ENCODE assay signal across 10 mouse cellular contexts in the genomic region with DNA sequence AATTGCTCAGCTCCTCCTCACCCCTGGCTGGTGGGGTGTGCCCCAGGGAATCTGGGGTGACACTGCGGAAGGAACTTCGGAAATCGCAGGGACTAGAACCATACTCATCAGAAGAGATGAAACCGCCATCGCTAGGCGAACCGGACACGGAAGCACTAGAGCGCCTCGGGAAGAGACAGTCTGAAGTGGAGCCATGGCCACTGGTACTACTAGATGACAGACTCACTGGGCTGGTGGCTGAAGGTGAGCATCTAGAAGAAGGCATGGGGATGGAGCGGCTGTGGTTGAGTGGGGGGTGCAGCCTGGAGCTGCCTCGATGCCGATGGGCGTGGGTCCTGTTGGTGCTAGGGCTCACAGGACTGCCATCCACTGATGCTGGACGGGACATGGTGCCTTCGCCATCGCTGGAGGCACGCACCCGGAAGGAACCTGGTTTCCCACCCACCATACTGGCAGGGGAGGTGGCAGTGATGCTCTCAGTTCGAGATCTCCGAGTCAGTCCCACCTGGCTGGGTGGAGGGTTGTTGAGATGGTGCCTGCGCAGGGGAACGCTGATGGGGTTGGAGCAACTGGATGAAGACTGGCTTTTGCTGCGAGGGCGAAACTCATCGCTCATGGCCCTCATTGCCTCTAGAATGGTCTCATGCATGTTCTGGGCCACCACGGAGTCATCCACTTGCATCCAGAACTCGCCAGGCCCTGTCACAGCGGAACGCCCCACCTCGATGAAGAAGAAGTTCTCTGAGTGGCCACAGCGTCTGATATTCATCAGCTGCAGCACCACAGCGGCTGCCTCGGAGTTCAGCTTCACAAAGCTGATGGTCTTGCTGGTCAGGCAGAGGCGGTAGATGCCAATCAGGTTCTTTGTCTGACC. TPM values are rescaled to one million over a fixed set of nuclear protein-coding genes. Genes with fewer than 3 reads are reported as not detected.
DNase-seq lines count a peak whose midpoint lies in the region; ATAC-seq and TF ChIP-seq lines count a peak whose summit lies in the region.
"Had no signal": no experiment of that assay in that cellular context is flagged by ENCODE, and none has a peak within 500 bp of the region (broad histone marks: within the 10 kb centered on the region; RNA-seq: fewer than 3 reads in every experiment).

No protein-coding gene starts in this region.

- peaks cover 84% of the 10 kb centered on the region for H3K27me3 ChIP-seq in megakaryocyte, embryonic 14.5 days (replicated peaks)
- H3K27me3 ChIP-seq in hindbrain, postnatal 0 days (ENCODE audit: insufficient read depth, low read length), result no peaks in the 10 kb centered on the region
- no peaks in the 10 kb centered on the region for H3K27me3 ChIP-seq in stomach, postnatal 0 days (ENCODE audit: control insufficient read depth, insufficient read depth, low read length)

- H3K4me3 ChIP-seq in megakaryocyte, embryonic 14.5 days (replicated peaks), result peak overlapping the region; percentile 56
- H3K4me3 ChIP-seq in gastrocnemius, adult 2 months, result peak overlapping the region; percentile 82
- peak overlapping the region; percentile 84 for H3K4me3 ChIP-seq in hindbrain, postnatal 0 days (ENCODE audit: low read length)
- H3K4me3 ChIP-seq in stomach, postnatal 0 days (ENCODE audit: low read depth, low read length), result peak overlapping the region; percentile 67

- WGBS in hindbrain, postnatal 0 days, result 64% methylated on average over 35 of the region's 35 CpGs
- 56% methylated on average over 35 of the region's 35 CpGs for WGBS in stomach, postnatal 0 days

- peaks cover 20% of the 10 kb centered on the region; the same call in 1 of the 2 replicates for H3K9me3 ChIP-seq in megakaryocyte, embryonic 14.5 days
- no peaks in the 10 kb centered on the region for H3K9me3 ChIP-seq in hindbrain, postnatal 0 days (ENCODE audit: low read length)
- no peaks in the 10 kb centered on the region for H3K9me3 ChIP-seq in stomach, postnatal 0 days (ENCODE audit: control insufficient read depth, low read length)

- intact Hi-C loops in gastrocnemius, adult 2 months (cut with DNase I), result loop anchor here (2.0 to 5.0 kb wide), 4 partner anchors 87 to 392 kb away; no protein-coding TSS in a partner anchor

- H3K9ac ChIP-seq in hindbrain, postnatal 0 days (replicated peaks; ENCODE audit: low read length), result peak overlapping the region; percentile 78
- H3K9ac ChIP-seq in stomach, postnatal 0 days (ENCODE audit: low read length), result peak overlapping the region; percentile 74

- no peak for TF ChIP-seq EP300 in stomach, postnatal 0 days (optimal IDR thresholded peaks at IDR 0.05)

- ATAC-seq in megakaryocyte, adult 5-6 weeks (ENCODE audit: poor library complexity, severe bottlenecking), result no peak
- no peak for ATAC-seq in hindbrain, postnatal 0 days
- no peak for ATAC-seq in stomach, postnatal 0 days (ENCODE audit: low FRiP score, low TSS enrichment)
- ATAC-seq in megakaryocyte-erythroid progenitor cell, adult 5-6 weeks (replicated peaks; ENCODE audit: low FRiP score, low TSS enrichment, poor library complexity, severe bottlenecking), result no peak

- peak overlapping the region; percentile 96 for H3K27ac ChIP-seq in gastrocnemius, adult 2 months
- H3K27ac ChIP-seq in hindbrain, postnatal 0 days, result peak overlapping the region; percentile 96
- H3K27ac ChIP-seq in stomach, postnatal 0 days (replicated peaks), result peak overlapping the region; percentile 94

- peak overlapping the region; percentile 77 for H3K4me2 ChIP-seq in hindbrain, postnatal 0 days (ENCODE audit: low read depth, low read length)
- H3K4me2 ChIP-seq in stomach, postnatal 0 days (replicated peaks; ENCODE audit: low read depth), result peak overlapping the region; percentile 86

- DNase-seq in cerebellum, postnatal 10 days, result peak; percentile 36 to 46
- peak; percentile 54 for DNase-seq in gastrocnemius, adult 2 months
- peak; percentile 56 for DNase-seq in hindbrain, postnatal 0 days (ENCODE audit: low spot score)
- peak; percentile 52 for DNase-seq in lung, postnatal 10 days
- DNase-seq in stomach, postnatal 0 days (ENCODE audit: low spot score), result peak; percentile 18

- H3K36me3 ChIP-seq in megakaryocyte, embryonic 14.5 days (replicated peaks; ENCODE audit: low read length), result no peaks in the 10 kb centered on the region
- H3K36me3 ChIP-seq in hindbrain, postnatal 0 days (ENCODE audit: insufficient read depth, low read length), result no peaks in the 10 kb centered on the region
- H3K36me3 ChIP-seq in stomach, postnatal 0 days (ENCODE audit: control insufficient read depth, insufficient read depth, low read length), result no peaks in the 10 kb centered on the region

- H3K4me1 ChIP-seq in megakaryocyte, embryonic 14.5 days, result peaks cover 39% of the 10 kb centered on the region
- H3K4me1 ChIP-seq in hindbrain, postnatal 0 days (ENCODE audit: insufficient read depth, low read length), result peaks cover 23% of the 10 kb centered on the region
- peaks cover 2% of the 10 kb centered on the region; the same call in 1 of the 2 replicates for H3K4me1 ChIP-seq in stomach, postnatal 0 days (replicated peaks; ENCODE audit: control insufficient read depth, insufficient read depth)

- no peak for TF ChIP-seq CTCF in gastrocnemius, adult 2 months (IDR thresholded peaks at IDR 0.05)
- no peak for TF ChIP-seq CTCF in hindbrain, postnatal 0 days (IDR thresholded peaks at IDR 0.05; ENCODE audit: low read depth)
- no peak for TF ChIP-seq CTCF in stomach, postnatal 0 days (IDR thresholded peaks at IDR 0.05; ENCODE audit: low read depth)

RNA-seq across cellular contexts. Expression of a gene that starts 1.9 kb away (rescaled TPM):
- 0.35 TPM in 1 of 2 replicates, not detected in the other for polyA plus RNA-seq in megakaryocyte, embryonic 14.5 days (2012; ENCODE audit: insufficient read depth, low replicate concordance)
- 0.02 and 0.07 TPM in 2 replicates for total RNA-seq in megakaryocyte, adult 5-6 weeks (2015)
- total RNA-seq in megakaryocyte, adult 5-6 weeks (2017), result 0.16 TPM in 1 of 2 replicates, not detected in the other
- total RNA-seq in gastrocnemius, adult 2 months (2021), result 10 to 100 TPM; 73.9 to 90.0 TPM
- 66.7 and 67.2 TPM in 2 replicates for total RNA-seq in hindbrain, postnatal 0 days (2014; rRNA removed)
- polyA plus RNA-seq in hindbrain, postnatal 0 days (2015; fragmentation: Nextera tagmentation; extraction: Ambion mirVana), result 5.9 and 6.3 TPM in 2 replicates
- 1.6 and 1.9 TPM in 2 replicates for polyA plus RNA-seq in stomach, postnatal 0 days (2015; fragmentation: Nextera tagmentation; extraction: Ambion mirVana)
- total RNA-seq in megakaryocyte-erythroid progenitor cell, adult 5-6 weeks (2014; fragmentation: Nextera tagmentation), result not detected in 2 replicates
- total RNA-seq in megakaryocyte-erythroid progenitor cell, adult 5-6 weeks (2017), result not detected in 2 replicates

RNA-seq across cellular contexts. Expression of a gene that starts 26.9 kb away (rescaled TPM):
- 1.2 TPM in 1 of 2 replicates, not detected in the other for polyA plus RNA-seq in megakaryocyte, embryonic 14.5 days (2012; ENCODE audit: insufficient read depth, low replicate concordance)
- total RNA-seq in megakaryocyte, adult 5-6 weeks (2015), result 13.0 and 14.8 TPM in 2 replicates
- total RNA-seq in megakaryocyte, adult 5-6 weeks (2017), result 16.1 and 16.4 TPM in 2 replicates
- 1 to 10 TPM; 8.4 to 8.5 TPM for total RNA-seq in gastrocnemius, adult 2 months (2021)
- total RNA-seq in hindbrain, postnatal 0 days (2014; rRNA removed), result 3.8 and 5.1 TPM in 2 replicates
- polyA plus RNA-seq in hindbrain, postnatal 0 days (2015; fragmentation: Nextera tagmentation; extraction: Ambion mirVana), result 2.7 and 3.2 TPM in 2 replicates
- polyA plus RNA-seq in stomach, postnatal 0 days (2015; fragmentation: Nextera tagmentation; extraction: Ambion mirVana), result 7.5 and 7.9 TPM in 2 replicates
- 7.7 and 10.8 TPM in 2 replicates for total RNA-seq in megakaryocyte-erythroid progenitor cell, adult 5-6 weeks (2014; fragmentation: Nextera tagmentation)
- total RNA-seq in megakaryocyte-erythroid progenitor cell, adult 5-6 weeks (2017), result 7.6 and 11.2 TPM in 2 replicates

RNA-seq across cellular contexts. Expression of a gene that starts 56.4 kb away (rescaled TPM):
- not detected in 2 replicates for polyA plus RNA-seq in megakaryocyte, embryonic 14.5 days (2012; ENCODE audit: insufficient read depth, low replicate concordance)
- total RNA-seq in megakaryocyte, adult 5-6 weeks (2015), result not detected in 2 replicates
- not detected in 2 replicates for total RNA-seq in megakaryocyte, adult 5-6 weeks (2017)
- not detected for total RNA-seq in gastrocnemius, adult 2 months (2021)
- not detected in 2 replicates for total RNA-seq in hindbrain, postnatal 0 days (2014; rRNA removed)
- 17.5 and 17.7 TPM in 2 replicates for polyA plus RNA-seq in hindbrain, postnatal 0 days (2015; fragmentation: Nextera tagmentation; extraction: Ambion mirVana)
- polyA plus RNA-seq in stomach, postnatal 0 days (2015; fragmentation: Nextera tagmentation; extraction: Ambion mirVana), result 6.2 and 6.9 TPM in 2 replicates
- total RNA-seq in megakaryocyte-erythroid progenitor cell, adult 5-6 weeks (2014; fragmentation: Nextera tagmentation), result not detected in 2 replicates
- total RNA-seq in megakaryocyte-erythroid progenitor cell, adult 5-6 weeks (2017), result not detected in 2 replicates
- total RNA-seq: adrenal gland, postnatal 36 days; layer of hippocampus, postnatal 25 days had no signal

Comparison
In these comparisons a context has a peak if more than half of its experiments do, and no peak if none do; other contexts are left out.
1. RNA of a gene that starts 1.9 kb away (total RNA-seq): 73.9 to 90.0 TPM in gastrocnemius, adult 2 months and 66.7 to 67.2 TPM in hindbrain, postnatal 0 days; 0.02 to 0.16 TPM in megakaryocyte, adult 5-6 weeks and not detected in megakaryocyte-erythroid progenitor cell, adult 5-6 weeks; every median in the first group is over 10 times any median in the second.
2. Peak in every context shown above with its lines, with median percentiles within 50 percentile points of each other: H3K4me3 ChIP-seq, DNase-seq and H3K27ac ChIP-seq.